Mouse (Mus musculus): ENCODE measurements around the gene Hmga2. TPM values are rescaled to one million over a fixed set of nuclear protein-coding genes. Genes with fewer than 3 reads are reported as not detected.

Gene Hmga2
- polyA plus RNA-seq, 1 experiment from 2014 or later, result 28.3 TPM

DNA sequence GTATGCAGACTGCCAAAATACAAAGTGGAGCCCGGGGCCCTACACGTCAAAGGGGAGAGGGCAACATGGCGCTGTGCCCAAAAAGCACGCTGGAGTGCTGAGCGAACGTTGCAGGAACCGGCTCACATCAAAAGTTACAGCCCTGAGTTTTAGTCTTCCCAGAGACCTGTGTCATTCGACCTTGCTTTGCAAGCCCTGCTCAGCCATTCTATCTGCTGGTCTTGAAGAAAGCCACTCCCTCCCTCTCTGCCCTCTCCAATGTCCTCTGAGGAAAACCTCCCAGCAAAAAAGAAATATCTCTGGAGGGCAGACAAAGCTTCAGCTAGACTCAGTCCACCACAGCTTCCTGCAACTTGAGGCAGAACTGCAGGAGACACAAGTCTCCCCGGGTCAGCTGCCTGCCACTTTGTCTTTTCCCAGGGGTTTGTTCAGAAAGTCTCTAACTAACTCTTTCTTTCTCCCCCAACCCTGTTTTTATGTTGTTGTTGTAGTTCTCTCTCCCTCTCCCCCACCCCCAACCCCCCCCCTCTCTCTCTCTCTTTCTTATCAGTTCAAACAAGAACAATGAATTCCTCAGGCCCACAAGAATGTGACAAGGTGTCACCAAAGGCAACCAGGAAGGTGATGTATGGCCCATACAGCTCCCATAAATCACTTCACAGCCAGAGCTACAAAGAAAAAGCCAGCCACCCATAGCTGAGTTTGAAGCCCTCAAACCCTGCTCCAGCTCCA lies 43.4 kb downstream of the Hmga2 start:
- Histone ChIP-seq H3K4me3 (replicated peaks) (no peak overlapping the region), H3K27me3 (no peaks in the 10 kb centered on the region), H3K9me3 (replicated peaks) (no peaks in the 10 kb centered on the region), H3K27ac (peak overlapping the region; percentile 93), H3K36me3 (peaks cover 27% of the 10 kb centered on the region), H3K4me2 (peak overlapping the region; percentile 36; the same call in 1 of the 2 replicates), H3K4me1 (peaks cover 74% of the 10 kb centered on the region), H3K9ac (no peak overlapping the region)
- 10% methylated on average over 9 of the region's 9 CpGs for WGBS
- peak; percentile 78 for ATAC-seq (replicated peaks; ENCODE audit: low FRiP score)

DNA sequence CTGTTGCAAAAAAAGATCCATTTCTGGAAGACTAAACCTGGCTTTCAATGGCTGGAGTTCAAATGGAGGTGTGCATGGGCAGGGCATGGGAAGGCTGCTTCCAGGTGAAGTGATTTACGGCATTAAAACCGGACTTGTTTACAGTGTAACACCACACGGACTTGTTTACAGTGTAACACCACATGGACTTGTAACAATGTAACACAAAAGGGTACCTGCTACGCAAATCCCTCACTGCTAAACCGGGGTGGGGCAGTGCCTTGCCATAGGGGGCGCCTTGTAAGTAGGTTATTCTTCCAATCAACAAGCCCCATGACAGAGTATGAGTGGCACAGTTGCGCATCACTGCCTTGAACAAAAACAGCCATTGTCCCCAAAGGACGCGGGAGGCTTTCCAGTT lies 44.2 kb downstream of the Hmga2 start:
- H3K27me3 ChIP-seq, result no peaks in the 10 kb centered on the region
- no peak for ATAC-seq (replicated peaks; ENCODE audit: low FRiP score)
- H3K27ac ChIP-seq, result peak overlapping the region; percentile 93
- 0 out of 2 replicates have a peak overlapping the region, but pooled peaks have one; percentile 36 for H3K4me2 ChIP-seq
- no peak overlapping the region for H3K4me3 ChIP-seq (replicated peaks)
- peaks cover 19% of the 10 kb centered on the region for H3K36me3 ChIP-seq
- H3K9ac ChIP-seq, result no peak overlapping the region
- WGBS, result 61% methylated on average over 9 of the region's 9 CpGs
- H3K4me1 ChIP-seq, result peaks cover 82% of the 10 kb centered on the region
- no peaks in the 10 kb centered on the region for H3K9me3 ChIP-seq (replicated peaks)

DNA sequence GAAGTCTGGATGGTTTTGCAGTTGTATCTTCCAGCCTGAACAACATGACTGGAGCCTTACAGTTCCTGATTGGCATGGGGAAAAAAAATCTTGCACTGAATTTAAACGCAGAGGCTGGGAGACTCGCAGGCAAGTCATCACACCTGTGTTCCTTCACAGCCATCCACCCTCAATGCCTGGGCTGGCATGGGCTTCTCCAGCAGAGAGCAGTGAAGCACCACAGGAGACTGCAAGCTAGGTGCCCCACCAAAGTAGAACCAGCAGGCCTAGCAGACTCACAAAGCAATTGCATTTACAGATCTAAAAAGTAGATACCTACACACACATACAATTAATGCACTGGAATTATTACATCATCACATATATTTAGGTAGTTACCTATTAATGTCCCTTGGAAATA lies 44.8 kb downstream of the Hmga2 start:
- H3K4me1 ChIP-seq, result peaks cover 87% of the 10 kb centered on the region
- peaks cover 13% of the 10 kb centered on the region for H3K36me3 ChIP-seq
- H3K4me2 ChIP-seq, result no peak overlapping the region
- H3K27me3 ChIP-seq, result no peaks in the 10 kb centered on the region
- ATAC-seq (replicated peaks; ENCODE audit: low FRiP score), result no peak
- H3K27ac ChIP-seq, result 0 out of 2 replicates have a peak overlapping the region, but pooled peaks have one; percentile 10
- H3K9ac ChIP-seq, result no peak overlapping the region
- 40% methylated on average over 2 of the region's 2 CpGs for WGBS
- no peaks in the 10 kb centered on the region for H3K9me3 ChIP-seq (replicated peaks)
- H3K4me3 ChIP-seq (replicated peaks), result no peak overlapping the region

GRCm38 (mm10) chr10:120430422-120430821 lies 45.8 kb downstream of the Hmga2 start:
- Histone ChIP-seq H3K4me2 (0 out of 2 replicates have a peak overlapping the region, but pooled peaks have one; percentile 15), H3K36me3 (peaks cover 10% of the 10 kb centered on the region), H3K27me3 (no peaks in the 10 kb centered on the region), H3K27ac (peak overlapping the region; percentile 54), H3K9ac (no peak overlapping the region), H3K4me1 (peaks cover 92% of the 10 kb centered on the region), H3K9me3 (replicated peaks) (no peaks in the 10 kb centered on the region), H3K4me3 (replicated peaks) (no peak overlapping the region)
- no peak for ATAC-seq (replicated peaks; ENCODE audit: low FRiP score)
- 29% methylated on average over 7 of the region's 7 CpGs for WGBS

- H3K27me3 ChIP-seq, result no peaks in the 10 kb centered on the region
- WGBS, result 65% methylated on average over 5 of the region's 5 CpGs
- H3K4me3 ChIP-seq (replicated peaks), result no peak overlapping the region
- H3K4me1 ChIP-seq, result peaks cover 92% of the 10 kb centered on the region
- no peaks in the 10 kb centered on the region for H3K9me3 ChIP-seq (replicated peaks)
- H3K27ac ChIP-seq, result peak overlapping the region; percentile 54
- ATAC-seq (replicated peaks; ENCODE audit: low FRiP score), result no peak
- peaks cover 6% of the 10 kb centered on the region; the same call in 1 of the 2 replicates for H3K36me3 ChIP-seq
- no peak overlapping the region for H3K9ac ChIP-seq
- H3K4me2 ChIP-seq, result no peak overlapping the region
Observed at GRCm38 (mm10) chr10:120429758-120430259, 46.5 kb downstream of the Hmga2 start.

- peaks cover 87% of the 10 kb centered on the region for H3K4me1 ChIP-seq
- 67% methylated on average over 10 of the region's 10 CpGs for WGBS
- no peak overlapping the region for H3K4me3 ChIP-seq (replicated peaks)
- H3K27ac ChIP-seq, result peak overlapping the region; percentile 70
- ATAC-seq (replicated peaks; ENCODE audit: low FRiP score), result no peak
- peak overlapping the region; percentile 44; the same call in 1 of the 2 replicates for H3K4me2 ChIP-seq
- no peaks in the 10 kb centered on the region for H3K9me3 ChIP-seq (replicated peaks)
- H3K9ac ChIP-seq, result no peak overlapping the region
- peaks cover 6% of the 10 kb centered on the region; the same call in 1 of the 2 replicates for H3K36me3 ChIP-seq
- no peaks in the 10 kb centered on the region for H3K27me3 ChIP-seq
Observed at GRCm38 (mm10) chr10:120429199-120429551, 47.1 kb downstream of the Hmga2 start.

- no peaks in the 10 kb centered on the region for H3K9me3 ChIP-seq (replicated peaks)
- H3K9ac ChIP-seq, result no peak overlapping the region
- H3K4me2 ChIP-seq, result peak overlapping the region; percentile 44
- H3K4me3 ChIP-seq (replicated peaks), result no peak overlapping the region
- H3K36me3 ChIP-seq, result peaks cover 6% of the 10 kb centered on the region; the same call in 1 of the 2 replicates
- WGBS, result 53% methylated on average over 33 of the region's 33 CpGs
- H3K4me1 ChIP-seq, result peaks cover 87% of the 10 kb centered on the region
- H3K27me3 ChIP-seq, result no peaks in the 10 kb centered on the region
- peak; percentile 10; the same call in 1 of the 2 replicates for ATAC-seq (replicated peaks; ENCODE audit: low FRiP score)
- peak overlapping the region; percentile 70 for H3K27ac ChIP-seq
Observed at GRCm38 (mm10) chr10:120428430-120429198, 47.7 kb downstream of the Hmga2 start.

GRCm38 (mm10) chr10:120426086-120426610 lies 50.1 kb downstream of the Hmga2 start:
- H3K27me3 ChIP-seq, result no peaks in the 10 kb centered on the region
- H3K4me2 ChIP-seq, result no peak overlapping the region
- ATAC-seq (replicated peaks; ENCODE audit: low FRiP score), result no peak
- 68% methylated on average over 14 of the region's 14 CpGs for WGBS
- no peak overlapping the region for H3K9ac ChIP-seq
- H3K4me3 ChIP-seq (replicated peaks), result no peak overlapping the region
- H3K36me3 ChIP-seq, result no peaks in the 10 kb centered on the region
- no peak overlapping the region for H3K27ac ChIP-seq
- peaks cover 85% of the 10 kb centered on the region for H3K4me1 ChIP-seq
- no peaks in the 10 kb centered on the region for H3K9me3 ChIP-seq (replicated peaks)

GRCm38 (mm10) chr10:120424015-120424414 lies 52.3 kb downstream of the Hmga2 start:
- Histone ChIP-seq H3K27me3 (no peaks in the 10 kb centered on the region), H3K27ac (peak overlapping the region; percentile 54; the same call in 1 of the 2 replicates), H3K9me3 (replicated peaks) (no peaks in the 10 kb centered on the region), H3K4me1 (peaks cover 85% of the 10 kb centered on the region), H3K4me3 (replicated peaks) (no peak overlapping the region), H3K36me3 (no peaks in the 10 kb centered on the region), H3K4me2 (no peak overlapping the region), H3K9ac (no peak overlapping the region)
- no peak for ATAC-seq (replicated peaks; ENCODE audit: low FRiP score)
- 62% methylated on average over 9 of the region's 9 CpGs for WGBS

- Histone ChIP-seq H3K27me3 (no peaks in the 10 kb centered on the region), H3K36me3 (no peaks in the 10 kb centered on the region), H3K4me3 (replicated peaks) (no peak overlapping the region), H3K4me1 (peaks cover 85% of the 10 kb centered on the region), H3K4me2 (no peak overlapping the region), H3K27ac (peak overlapping the region; percentile 76), H3K9me3 (replicated peaks) (no peaks in the 10 kb centered on the region), H3K9ac (no peak overlapping the region)
- 51% methylated on average over 7 of the region's 7 CpGs for WGBS
- no peak for ATAC-seq (replicated peaks; ENCODE audit: low FRiP score)
Observed at GRCm38 (mm10) chr10:120423256-120423655, 53.0 kb downstream of the Hmga2 start.

- Histone ChIP-seq H3K27ac (peak overlapping the region; percentile 76), H3K4me2 (no peak overlapping the region), H3K9me3 (replicated peaks) (no peaks in the 10 kb centered on the region), H3K4me1 (peaks cover 85% of the 10 kb centered on the region), H3K27me3 (no peaks in the 10 kb centered on the region), H3K4me3 (replicated peaks) (no peak overlapping the region), H3K36me3 (no peaks in the 10 kb centered on the region), H3K9ac (no peak overlapping the region)
- no peak for ATAC-seq (replicated peaks; ENCODE audit: low FRiP score)
- WGBS, result 55% methylated on average over 4 of the region's 4 CpGs
Observed at GRCm38 (mm10) chr10:120422820-120423219, 53.4 kb downstream of the Hmga2 start.

GRCm38 (mm10) chr10:120422050-120422449 lies 54.2 kb downstream of the Hmga2 start:
- no peak overlapping the region for H3K9ac ChIP-seq
- H3K27ac ChIP-seq, result peak overlapping the region; percentile 76
- H3K4me1 ChIP-seq, result peaks cover 85% of the 10 kb centered on the region
- H3K36me3 ChIP-seq, result no peaks in the 10 kb centered on the region
- H3K4me2 ChIP-seq, result peak overlapping the region; percentile 35
- H3K27me3 ChIP-seq, result no peaks in the 10 kb centered on the region
- H3K4me3 ChIP-seq (replicated peaks), result no peak overlapping the region
- H3K9me3 ChIP-seq (replicated peaks), result no peaks in the 10 kb centered on the region
- no peak for ATAC-seq (replicated peaks; ENCODE audit: low FRiP score)
- WGBS, result 12% methylated on average over 10 of the region's 10 CpGs
